Mouse (Mus musculus) CH12.LX (cell line): ENCODE results near the gene Ptcd2. TPM values are rescaled to one million over a fixed set of nuclear protein-coding genes. Genes with fewer than 3 reads are reported as not detected.

ENCODE experiments used
- DNase-seq: peaks from one replicate; pipeline ENCODE4 v3.0.0-alpha.2; 2013; ENCODE audit errors: extremely low read depth
- H3K27ac ChIP-seq: 2 replicates; pipeline ENCODE4 v1.5.1; 2012; ENCODE audit warnings: low read depth, mild to moderate bottlenecking, control low read depth, moderate library complexity; ENCODE audit not compliant: insufficient read depth
- H3K27me3 ChIP-seq: replicated peaks from 2 replicates; pipeline ENCODE3; 2012; ENCODE audit warnings: inconsistent platforms
- H3K36me3 ChIP-seq, 2 experiments: replicated peaks in 1 of 2; 2 replicates each; pipeline versions ENCODE3 to v1.6.1; 2012; ENCODE audit warnings: inconsistent platforms in 1 of 2, low read length in 1 of 2, mild to moderate bottlenecking in 1 of 2, mixed read lengths in 1 of 2, moderate library complexity in 1 of 2; ENCODE audit not compliant: control insufficient read depth in 1 of 2, insufficient read depth in 1 of 2
- H3K4me1 ChIP-seq, 2 experiments: 2 replicates each; pipeline ENCODE4 v1.6.1; 2012; ENCODE audit warnings: inconsistent platforms in 1 of 2, moderate library complexity in 1 of 2; ENCODE audit not compliant: insufficient read depth in 2 of 2, control insufficient read depth in 1 of 2
- H3K4me2 ChIP-seq: 2 replicates; pipeline ENCODE4 v1.6.1; 2012; ENCODE audit warnings: low read depth, mild to moderate bottlenecking, control low read depth; ENCODE audit not compliant: poor library complexity, insufficient read depth, severe bottlenecking
- H3K4me3 ChIP-seq, 3 experiments: fragments of 150-350 bp in 1 of 3; sonication (generic) in 1 of 3; replicated peaks in 1 of 3; 2 replicates each; pipeline versions ENCODE3 to v1.5.1; 2011 to 2012; ENCODE audit warnings: low read depth in 2 of 3, low read length in 2 of 3, mild to moderate bottlenecking in 2 of 3, moderate library complexity in 2 of 3, control low read depth in 1 of 3, improper control_type of control experiment in 1 of 3, inconsistent platforms in 1 of 3, mixed read lengths in 1 of 3; ENCODE audit not compliant: poor library complexity in 1 of 3
- H3K79me2 ChIP-seq: replicated peaks from 2 replicates; pipeline ENCODE4 v1.6.1; 2012; ENCODE audit warnings: mild to moderate bottlenecking, moderate library complexity; ENCODE audit not compliant: control insufficient read depth, poor library complexity, insufficient read depth, severe bottlenecking; ENCODE audit errors: extremely low read depth
- H3K9ac ChIP-seq: 2 replicates; pipeline ENCODE4 v1.6.1; 2012; ENCODE audit warnings: low read depth, mild to moderate bottlenecking, control low read depth, moderate library complexity; ENCODE audit not compliant: insufficient read depth
- H3K9me3 ChIP-seq: replicated peaks from 2 replicates; pipeline ENCODE3; 2012; ENCODE audit warnings: low read length, inconsistent platforms, mixed read lengths
- CTCF ChIP-seq, 2 experiments: IDR thresholded peaks in 1 of 2; conservative IDR thresholded peaks in 1 of 2; 2 replicates each; pipeline ENCODE4 v1.5.1; 2011 to 2012; ENCODE audit warnings: low read depth in 2 of 2, low read length in 2 of 2, improper control_type of control experiment in 1 of 2, inconsistent platforms in 1 of 2, mild to moderate bottlenecking in 1 of 2, moderate library complexity in 1 of 2
- E2F4 ChIP-seq: IDR thresholded peaks from 2 replicates; pipeline ENCODE4 v1.6.1; 2011; ENCODE audit warnings: low read depth, low read length, improper control_type of control experiment; ENCODE audit not compliant: insufficient replicate concordance
- EP300 ChIP-seq: IDR thresholded peaks from 2 replicates; pipeline ENCODE4 v1.6.1; 2011; ENCODE audit warnings: low read length, improper control_type of control experiment
- GABPA ChIP-seq: IDR thresholded peaks from 2 replicates; pipeline ENCODE4 v1.6.1; 2012; ENCODE audit warnings: low read depth, low read length, improper control_type of control experiment, inconsistent platforms; ENCODE audit not compliant: insufficient replicate concordance
- IRF4 ChIP-seq: IDR thresholded peaks from 2 replicates; pipeline ENCODE4 v1.6.1; 2014; ENCODE audit warnings: low read depth, mild to moderate bottlenecking, inconsistent platforms, low read length, improper control_type of control experiment
- JUND ChIP-seq: conservative IDR thresholded peaks from 2 replicates; pipeline ENCODE4 v1.6.1; 2011; ENCODE audit warnings: low read depth, low read length, improper control_type of control experiment
- KAT2A ChIP-seq: IDR thresholded peaks from 2 replicates; pipeline ENCODE4 v1.6.1; 2012; ENCODE audit warnings: low read length, improper control_type of control experiment, inconsistent platforms; ENCODE audit not compliant: insufficient replicate concordance
- MYC ChIP-seq: IDR thresholded peaks from 2 replicates; pipeline ENCODE4 v1.6.1; 2011; ENCODE audit warnings: low read depth, mild to moderate bottlenecking, improper control_type of control experiment, low read length
- NELFE ChIP-seq: IDR thresholded peaks from 2 replicates; pipeline ENCODE4 v1.6.1; 2011; ENCODE audit warnings: low read depth, low read length, improper control_type of control experiment
- NRF1 ChIP-seq: IDR thresholded peaks from 2 replicates; pipeline ENCODE4 v1.6.1; 2014; ENCODE audit warnings: low read depth, mild to moderate bottlenecking, inconsistent platforms, low read length, improper control_type of control experiment, moderate library complexity
- PAX5 ChIP-seq: IDR thresholded peaks from 2 replicates; pipeline ENCODE4 v1.6.1; 2012; ENCODE audit warnings: low read length, inconsistent platforms, mixed read lengths
- POLR2AphosphoS2 ChIP-seq: IDR thresholded peaks from 2 replicates; pipeline ENCODE4 v1.6.1; 2011; ENCODE audit warnings: low read depth, low read length, improper control_type of control experiment
- RCOR1 ChIP-seq: conservative IDR thresholded peaks from 2 replicates; pipeline ENCODE4 v1.6.1; 2012; ENCODE audit warnings: low read depth, mild to moderate bottlenecking, inconsistent platforms, low read length, improper control_type of control experiment
- SIN3A ChIP-seq: IDR thresholded peaks from 2 replicates; pipeline ENCODE4 v1.6.1; 2012; ENCODE audit warnings: low read length, improper control_type of control experiment, inconsistent platforms
- SMC3 ChIP-seq: IDR thresholded peaks from 2 replicates; pipeline ENCODE4 v1.6.1; 2011; ENCODE audit warnings: low read depth, low read length, improper control_type of control experiment
- TBP ChIP-seq: conservative IDR thresholded peaks from 2 replicates; pipeline ENCODE4 v1.6.1; 2011; ENCODE audit warnings: low read depth, low read length, improper control_type of control experiment
- TCF12 ChIP-seq: IDR thresholded peaks from 2 replicates; pipeline ENCODE4 v1.6.1; 2014; ENCODE audit warnings: low read depth, mild to moderate bottlenecking, inconsistent platforms, low read length, improper control_type of control experiment
- USF1 ChIP-seq: IDR thresholded peaks from 2 replicates; pipeline ENCODE4 v1.6.1; 2014; ENCODE audit warnings: low read depth, mild to moderate bottlenecking, inconsistent platforms, low read length, improper control_type of control experiment
- ZKSCAN1 ChIP-seq: IDR thresholded peaks from 2 replicates; pipeline ENCODE4 v1.6.1; 2012; ENCODE audit warnings: low read depth, inconsistent platforms, low read length, improper control_type of control experiment, borderline replicate concordance
- ZNF384 ChIP-seq: IDR thresholded peaks from 2 replicates; pipeline ENCODE4 v1.6.1; 2012; ENCODE audit warnings: low read depth, low read length, improper control_type of control experiment, inconsistent platforms
- dilution Hi-C: fragments of 300-500 bp; cut with MboI; formaldehyde crosslinking; loops from 2 replicates; pipeline ENCODE4 v1.14.3; 2020; ENCODE audit warnings: low sequenced_read_pairs; ENCODE audit not compliant: extremely low pct_unique_long_range_greater_than_20kb, extremely low pct_ligation_motif_present
- in situ Hi-C: fragments of 300-500 bp; cut with MboI; formaldehyde crosslinking; loops from 3 replicates; pipeline ENCODE4 v1.14.3; 2019; ENCODE audit warnings: low sequenced_read_pairs, low pct_ligation_motif_present, low pct_unique_long_range_greater_than_20kb, mixed read lengths
- polyA plus RNA-seq: library from polyadenylated mRNA; unstranded; fragments of >175 nt; gene quantifications from 2 replicates; pipeline ENCODE4 v1.2.1, GENCODE M21; 2012; ENCODE audit warnings: low read depth; ENCODE audit not compliant: insufficient read length
- total RNA-seq, 2 experiments: library from RNA; depleted of rRNA; stranded (reverse); fragments of 300-350 nt in 1 of 2; fragments of >200 nt in 1 of 2; gene quantifications; 2 replicates each; pipeline ENCODE4 v1.2.3; 2012 to 2014

Ptcd2 gene
- total and polyA plus RNA-seq, 3 experiments, result 32.4 to 92.9 (median 52.2) TPM

DNA sequence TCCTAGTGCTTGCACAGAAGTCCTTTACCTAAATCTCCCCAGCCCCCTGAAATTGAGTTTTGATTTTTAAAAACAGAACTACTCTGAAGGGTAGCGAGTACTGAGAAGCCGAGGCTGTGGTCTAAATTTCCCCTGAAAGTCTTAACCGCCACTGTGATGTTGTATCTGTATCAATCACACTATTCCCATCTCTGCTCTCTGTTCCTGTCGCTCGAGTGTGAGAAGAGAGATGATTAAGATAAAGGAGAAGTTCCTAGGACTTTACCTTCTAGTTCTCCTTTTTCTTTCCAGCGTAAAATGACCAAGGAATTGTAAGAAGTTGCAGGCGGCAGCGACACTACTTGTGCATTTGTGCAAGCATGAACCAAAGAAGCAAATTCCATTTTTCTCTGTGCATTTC, 38.3 kb downstream of the Ptcd2 start:
- Histone ChIP-seq H3K79me2 (no peaks in the 10 kb centered on the region), H3K4me2 (no peak overlapping the region; the same call in 1 of the 2 replicates), H3K36me3 (no peaks in the 10 kb centered on the region), H3K4me1 (no peaks in the 10 kb centered on the region), H3K9ac (no peak overlapping the region), H3K27ac (no peak overlapping the region), H3K9me3 (peaks cover 4% of the 10 kb centered on the region), H3K27me3 (peaks cover 11% of the 10 kb centered on the region), H3K4me3 (no peak overlapping the region)
- DNase-seq, result no peak
- dilution Hi-C loops (no loop called here), in situ Hi-C loops (no loop called here)
- TF ChIP-seq TCF12 (no peak), TBP (no peak), E2F4 (no peak), ZNF384 (no peak), GABPA (no peak), POLR2AphosphoS2 (no peak), CTCF (conservative IDR thresholded peaks at IDR 0.05 in 1 of 2, IDR thresholded peaks at IDR 0.05 in 1 of 2; ENCODE audit: low read depth in 2 of 2, low read length in 2 of 2) (no peak), JUND (no peak), ZKSCAN1 (no peak), RCOR1 (no peak), IRF4 (no peak), SIN3A (no peak)

DNA sequence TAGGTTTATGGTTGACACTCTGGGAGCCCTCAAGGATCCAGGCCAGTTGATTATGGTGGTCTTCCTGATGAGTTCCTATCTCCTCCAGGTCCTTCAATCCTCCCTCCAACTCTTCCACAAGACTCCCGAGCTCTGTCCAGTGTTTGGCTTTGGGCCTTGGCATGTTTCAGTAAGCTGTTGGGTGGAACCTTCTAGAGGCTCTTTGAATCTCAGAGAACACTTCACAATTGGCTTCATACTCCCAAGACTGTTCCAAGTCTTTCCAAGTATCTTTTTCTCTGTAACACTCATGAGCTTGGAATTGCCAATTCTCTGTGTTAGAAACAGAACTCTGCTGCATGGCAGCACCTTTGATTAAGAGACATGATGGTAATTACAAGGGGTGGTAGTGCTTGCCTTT, 39.3 kb downstream of the Ptcd2 start:
- Histone ChIP-seq H3K9ac (no peak overlapping the region), H3K4me3 (no peak overlapping the region), H3K27me3 (peaks cover 11% of the 10 kb centered on the region), H3K27ac (no peak overlapping the region), H3K4me2 (no peak overlapping the region), H3K9me3 (peaks cover 4% of the 10 kb centered on the region), H3K4me1 (no peaks in the 10 kb centered on the region), H3K36me3 (no peaks in the 10 kb centered on the region), H3K79me2 (no peaks in the 10 kb centered on the region)
- no peak for DNase-seq
- TF ChIP-seq NRF1 (no peak), EP300 (no peak), ZKSCAN1 (no peak), SIN3A (no peak), CTCF (conservative IDR thresholded peaks at IDR 0.05 in 1 of 2, IDR thresholded peaks at IDR 0.05 in 1 of 2; ENCODE audit: low read depth in 2 of 2, low read length in 2 of 2) (no peak)
- in situ Hi-C loops, result no loop called here
- dilution Hi-C loops, result no loop called here

DNA sequence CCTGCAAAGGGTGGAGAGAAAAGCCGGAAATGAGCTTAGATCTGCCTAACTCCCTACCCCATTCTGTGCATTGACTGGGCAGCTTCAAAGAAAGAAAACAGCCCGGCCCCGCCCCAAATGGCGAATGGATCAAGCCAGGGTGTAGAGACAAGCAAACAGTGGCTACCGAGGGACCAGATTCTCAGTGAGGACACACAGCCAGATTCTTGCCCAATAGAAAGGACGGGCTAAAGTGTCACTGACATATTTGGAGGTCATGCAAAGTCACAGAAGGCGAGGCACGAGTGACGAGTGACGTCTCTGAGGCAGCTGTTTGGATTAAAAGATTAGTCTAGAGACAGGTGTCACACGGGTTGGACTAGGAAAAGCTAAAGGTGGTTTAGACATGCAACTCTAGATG, 40.1 kb downstream of the Ptcd2 start:
- no peaks in the 10 kb centered on the region for H3K79me2 ChIP-seq
- no peak overlapping the region for H3K4me3 ChIP-seq
- no peaks in the 10 kb centered on the region for H3K9me3 ChIP-seq
- H3K27me3 ChIP-seq, result peaks cover 11% of the 10 kb centered on the region
- TF ChIP-seq JUND (no peak), SIN3A (no peak), MYC (no peak), SMC3 (no peak), NELFE (no peak), TCF12 (no peak), USF1 (no peak), PAX5 (no peak), KAT2A (no peak)
- no peaks in the 10 kb centered on the region for H3K36me3 ChIP-seq
- no peak overlapping the region for H3K9ac ChIP-seq
- no peak overlapping the region for H3K4me2 ChIP-seq
- dilution Hi-C loops (no loop called here), in situ Hi-C loops (no loop called here)
- H3K4me1 ChIP-seq, result no peaks in the 10 kb centered on the region
- no peak overlapping the region for H3K27ac ChIP-seq
- DNase-seq, result no peak
